Mouse (Mus musculus): ENCODE data around the gene Anks1.

Gene Anks1

GRCm38 (mm10) chr17:27908888-27909621, at the start of gene Anks1:
Anks1 (plus strand) TSS chr17:27909306.
- peak; percentile 84 for DNase-seq (ENCODE audit: low spot score)

DNA sequence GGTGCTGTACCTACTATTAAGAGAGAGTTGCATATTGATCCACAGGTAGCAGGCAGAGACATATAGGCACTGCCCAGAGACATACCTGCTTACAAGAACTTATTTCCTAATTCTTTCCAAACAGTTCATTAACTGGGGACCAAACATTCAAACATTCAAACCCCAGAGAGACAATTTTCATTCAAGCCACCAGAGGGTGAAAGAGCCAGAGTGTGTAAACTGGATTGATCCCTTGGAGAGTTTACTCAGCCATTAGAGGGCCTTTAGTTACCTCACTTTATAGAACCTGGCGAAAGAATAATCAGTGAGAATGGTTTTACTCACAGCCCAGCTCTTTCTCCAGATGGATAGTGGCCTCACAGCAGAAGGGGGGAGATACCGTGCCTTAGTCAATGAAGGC, 43.6 kb upstream of the Anks1 start:
- DNase-seq (ENCODE audit: low spot score) = no peak

GRCm38 (mm10) chr17:27866737-27867136, 42.4 kb upstream of the Anks1 start:
- no peak for DNase-seq (ENCODE audit: low spot score)

DNA sequence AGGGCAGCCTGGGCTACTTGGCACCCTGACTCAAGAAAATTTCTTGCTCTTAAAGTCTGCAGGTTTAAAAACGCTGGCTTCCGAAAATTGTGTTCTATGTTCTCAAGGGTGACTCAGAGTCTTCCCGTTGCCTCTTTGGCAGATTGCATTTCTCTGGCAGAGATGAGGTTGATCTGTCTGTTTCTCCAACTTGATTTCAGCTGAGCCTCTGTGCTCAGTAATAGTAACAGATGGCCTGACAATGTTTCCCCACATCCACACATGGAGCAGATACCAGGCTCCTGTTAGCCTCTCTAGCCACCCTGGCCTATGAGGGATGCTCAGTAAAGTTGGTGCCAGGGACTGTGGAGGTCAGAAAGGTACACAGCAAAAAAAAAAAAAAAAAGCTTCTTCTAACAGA, 37.3 kb upstream of the Anks1 start:
- DNase-seq (ENCODE audit: low spot score) = no peak

DNA sequence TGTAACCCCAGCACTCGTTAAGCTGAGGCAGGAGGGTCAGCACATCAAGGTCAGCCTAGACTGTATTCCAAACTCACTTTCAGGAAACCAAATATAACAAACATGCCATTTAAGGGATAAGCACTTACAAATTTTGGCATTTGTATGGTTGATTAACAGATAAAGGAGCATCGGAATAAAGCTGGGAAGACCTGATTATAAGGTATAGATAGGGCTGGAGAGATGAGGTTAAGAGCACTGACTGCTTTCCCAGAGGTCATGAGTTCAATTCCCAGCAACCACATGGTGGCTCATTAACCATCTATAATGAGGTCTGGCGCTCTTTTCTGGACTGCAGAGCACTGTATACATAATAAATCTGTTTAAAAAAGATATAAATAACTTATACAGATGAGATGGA, 35.5 kb upstream of the Anks1 start:
- DNase-seq (ENCODE audit: low spot score) = no peak

DNA sequence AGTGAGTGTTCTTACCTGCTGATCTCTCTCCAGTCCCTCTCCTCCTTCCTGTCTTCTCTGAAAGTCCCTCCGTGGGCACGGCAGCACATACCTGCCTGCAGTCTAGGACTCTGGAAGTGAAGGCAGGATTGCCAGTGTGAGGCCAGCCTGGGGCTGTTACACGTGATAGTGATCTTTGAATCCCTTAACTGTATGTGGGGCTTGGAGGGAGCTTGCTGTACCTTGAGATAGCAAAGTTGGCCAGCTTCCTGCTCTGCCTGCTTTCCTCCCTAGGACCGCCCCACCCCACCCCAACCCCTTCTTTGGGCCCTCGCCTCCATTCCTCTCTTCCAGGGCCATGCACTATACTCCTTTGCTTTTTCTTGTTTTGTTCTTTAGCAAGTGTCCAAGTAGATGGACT, 34.6 kb upstream of the Anks1 start:
- no peak for DNase-seq (ENCODE audit: low spot score)

DNA sequence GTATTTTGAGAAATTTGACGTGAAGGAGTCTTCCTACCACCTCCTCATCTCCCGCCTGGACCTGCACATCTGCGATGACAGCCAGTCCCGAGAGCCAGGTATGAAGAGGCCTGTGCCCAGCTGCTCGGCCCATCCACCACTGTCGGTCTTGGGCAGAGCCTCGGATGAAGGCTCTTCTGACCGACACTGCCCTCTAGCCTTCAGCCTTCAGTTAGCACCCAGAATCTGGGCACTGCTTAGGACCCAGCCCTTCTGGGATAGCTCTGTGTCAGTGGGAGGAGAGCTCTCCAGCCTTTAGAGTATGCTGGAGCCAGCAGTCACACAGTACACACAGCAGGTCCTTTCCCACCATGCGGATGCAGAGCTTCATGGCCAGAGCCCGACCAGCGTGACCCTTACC, 27.6 kb upstream of the Anks1 start:
- DNase-seq (ENCODE audit: low spot score) = no peak

- no peak for DNase-seq (ENCODE audit: low spot score)
Measured at GRCm38 (mm10) chr17:27883129-27883528, 26.0 kb upstream of the Anks1 start.

- no peak for DNase-seq (ENCODE audit: low spot score)
Measured at GRCm38 (mm10) chr17:27883994-27884393, 25.1 kb upstream of the Anks1 start.

GRCm38 (mm10) chr17:27886499-27887210, 22.5 kb upstream of the Anks1 start:
- DNase-seq (ENCODE audit: low spot score) = no peak

DNA sequence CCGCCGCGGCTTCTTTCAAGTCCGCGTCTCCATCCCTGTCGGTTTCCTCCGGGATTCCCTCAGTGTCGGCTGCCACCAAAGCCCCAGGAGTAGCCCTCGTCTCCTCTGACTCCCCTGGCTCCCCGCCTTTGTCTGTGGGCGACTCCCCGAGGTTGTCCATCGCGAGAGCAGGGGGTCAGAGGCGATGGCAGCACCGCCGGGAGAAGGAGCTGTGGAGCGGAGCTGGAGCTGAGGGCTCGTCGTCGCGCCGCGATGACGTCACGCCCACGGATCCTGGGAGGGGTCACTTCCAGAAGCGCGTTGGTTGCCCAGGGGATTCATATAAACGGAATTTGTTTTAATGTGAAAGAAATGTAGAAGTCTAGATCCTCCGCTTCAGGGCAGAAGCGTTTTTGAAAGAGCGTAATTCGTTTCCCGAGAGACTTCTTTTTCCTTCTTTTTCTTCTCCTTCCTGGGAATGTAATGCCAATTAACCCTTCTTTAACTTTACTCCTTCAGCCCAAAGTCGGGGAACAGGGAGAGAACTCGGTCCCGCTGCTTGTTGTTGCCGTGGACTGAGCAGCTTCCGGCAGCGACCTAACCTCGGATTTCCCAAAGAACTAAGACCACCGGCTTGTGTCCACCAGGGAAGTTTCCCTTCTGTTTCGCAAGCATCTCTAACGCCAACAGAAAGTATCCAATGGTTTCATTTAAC, 1.4 kb upstream of the Anks1 start:
- DNase-seq (ENCODE audit: low spot score) = peak; percentile 94

DNA sequence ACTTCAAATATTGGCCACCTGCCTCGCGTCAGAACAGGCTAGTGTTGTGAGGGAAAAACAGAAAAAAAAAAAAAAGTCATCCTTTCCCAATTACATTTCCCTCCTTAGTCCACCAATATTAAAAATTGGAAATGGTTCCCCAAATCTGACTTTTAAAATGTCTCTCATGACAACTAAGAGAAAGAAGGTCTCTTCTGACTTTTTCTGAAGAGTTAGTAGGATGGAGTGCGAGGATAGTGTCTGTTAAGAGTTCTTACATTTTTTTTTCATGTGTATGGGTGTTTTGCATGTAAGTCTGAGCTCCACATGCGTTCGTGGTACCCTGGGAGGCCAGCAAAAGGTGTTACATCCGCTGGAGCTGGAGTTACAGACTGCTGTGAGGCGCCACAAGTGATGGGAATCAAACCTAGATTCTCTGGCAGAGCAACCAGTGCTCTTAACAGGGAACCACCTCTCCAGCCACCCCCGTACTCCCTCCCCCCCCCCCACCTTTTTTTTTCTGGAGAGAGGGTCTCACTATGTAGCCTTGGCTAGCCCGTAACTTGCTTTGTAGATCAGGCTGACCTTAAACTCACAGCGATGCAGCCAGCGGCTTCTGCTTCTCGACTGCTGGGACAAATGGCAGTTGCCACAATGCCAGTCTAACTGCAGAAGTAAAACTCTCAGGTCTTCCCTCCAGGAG, 759 bp upstream of the Anks1 start:
- DNase-seq (ENCODE audit: low spot score) = no peak

DNA sequence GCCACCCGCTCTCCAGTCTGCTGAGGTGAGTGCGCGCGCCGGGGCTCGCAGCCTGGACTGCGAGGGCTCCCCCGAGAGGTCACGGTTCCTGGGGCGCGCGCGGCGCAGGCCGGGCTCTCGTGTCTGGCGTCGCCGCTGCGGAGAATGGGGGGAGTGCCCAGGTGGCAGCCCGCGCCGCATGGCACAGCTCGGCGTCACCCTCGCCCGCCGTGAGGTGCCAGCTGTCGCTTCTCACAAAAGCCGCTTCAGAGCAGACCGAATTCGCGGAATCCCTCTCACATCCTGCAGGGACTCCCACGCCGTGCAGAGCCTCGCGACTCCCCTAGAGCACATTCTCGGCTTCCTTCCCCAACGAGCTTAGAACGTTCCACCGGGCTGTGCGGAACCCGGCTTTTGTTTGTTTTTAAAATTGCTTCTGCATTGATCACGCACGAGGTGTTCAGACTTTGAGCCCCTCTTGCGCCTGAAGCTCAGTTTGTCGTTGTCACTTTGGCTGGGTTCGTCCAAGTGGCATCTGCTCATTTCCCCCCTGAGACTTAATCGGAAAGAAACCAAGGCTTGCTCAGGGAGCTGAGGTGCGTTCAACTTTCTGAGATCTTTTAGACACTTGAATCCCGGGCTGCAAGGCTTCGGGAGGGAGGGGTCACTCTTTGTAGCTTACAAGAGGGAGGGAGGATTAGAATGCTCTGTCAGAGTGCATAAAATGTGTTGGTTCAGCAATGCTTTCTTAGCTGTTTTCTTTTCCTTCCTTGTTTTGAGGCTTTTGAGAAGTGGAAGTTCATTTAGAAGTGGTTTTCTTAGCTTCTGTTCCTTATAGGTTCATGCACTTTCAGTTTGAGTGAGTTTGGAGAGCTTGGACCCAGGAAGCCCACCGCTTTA, 755 bp downstream of the Anks1 start, which contains the start of gene Taf11:
Taf11 (minus strand) TSS at position 223 of the 879 bp plus-strand sequence.
- DNase-seq (ENCODE audit: low spot score) = no peak

- no peak for DNase-seq (ENCODE audit: low spot score)
Measured at GRCm38 (mm10) chr17:27911371-27911770, 2.3 kb downstream of the Anks1 start.

- no peak for DNase-seq (ENCODE audit: low spot score)
Measured at GRCm38 (mm10) chr17:27914742-27915141, 5.6 kb downstream of the Anks1 start.

DNA sequence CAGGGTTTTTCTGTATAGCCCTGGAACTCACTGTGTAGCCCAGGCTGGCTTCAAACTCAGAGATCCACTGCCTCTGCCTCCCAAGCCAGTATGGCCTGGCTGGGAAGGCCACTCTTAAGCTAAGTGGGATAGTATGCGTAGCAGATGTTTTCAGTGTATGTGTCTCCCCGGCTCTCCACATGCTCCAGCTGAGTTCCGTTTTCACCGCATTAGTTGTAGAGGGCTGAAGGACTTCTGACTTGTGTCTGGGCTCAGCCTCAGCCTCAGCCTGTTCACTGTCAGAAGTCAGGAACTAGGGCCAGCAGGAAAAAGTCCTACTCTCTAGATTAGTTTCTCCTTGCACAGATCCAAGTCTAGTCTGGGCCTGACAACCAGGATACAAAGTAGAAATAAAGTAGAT, 7.3 kb downstream of the Anks1 start:
- no peak for DNase-seq (ENCODE audit: low spot score)

DNA sequence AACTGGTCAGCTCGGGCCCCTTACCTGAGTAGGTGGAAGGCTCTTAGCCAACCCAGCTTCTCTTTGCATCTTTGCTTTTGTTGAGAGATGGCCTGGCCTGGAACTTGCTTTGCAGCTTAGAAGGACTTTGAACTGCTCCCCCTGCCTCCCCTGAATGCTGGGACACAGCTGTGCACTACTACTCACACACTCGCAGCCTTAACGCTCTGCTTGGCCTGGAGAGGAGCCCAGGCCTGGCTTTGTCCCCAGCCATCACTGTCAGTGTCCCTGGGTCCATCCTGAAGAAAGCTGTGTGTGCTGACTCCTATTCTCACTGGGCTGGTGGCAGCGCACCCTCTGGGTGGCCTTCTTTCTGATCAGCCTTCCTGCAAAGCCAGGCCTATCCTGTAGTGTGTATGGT, 11.6 kb downstream of the Anks1 start:
- no peak for DNase-seq (ENCODE audit: low spot score)

- no peak for DNase-seq (ENCODE audit: low spot score)
Measured at GRCm38 (mm10) chr17:27922174-27922712, 13.1 kb downstream of the Anks1 start.

GRCm38 (mm10) chr17:27925054-27925453, 15.9 kb downstream of the Anks1 start:
- no peak for DNase-seq (ENCODE audit: low spot score)

- no peak for DNase-seq (ENCODE audit: low spot score)
Measured at GRCm38 (mm10) chr17:27925504-27925903, 16.4 kb downstream of the Anks1 start.

GRCm38 (mm10) chr17:27930291-27930690, 21.2 kb downstream of the Anks1 start:
- DNase-seq (ENCODE audit: low spot score) = no peak

Measured in ovary, postnatal 14 days (tissue).